Mouse (Mus musculus) adrenal gland (tissue): Measurements from ENCODE around the gene Tgfbr3.

ENCODE experiments used
- intact Hi-C: fragments of 180-260 bp; cut with DNase I; formaldehyde crosslinking; loops from one replicate; pipeline ENCODE4 v1.15.1; 2025
- long read RNA-seq, 2 experiments: library from polyadenylated mRNA; unstranded; transcript quantifications; one replicate each; pipeline ENCODE4 v2.0.0; 2020; ENCODE audit warnings: borderline replicate concordance in 1 of 2; ENCODE audit not compliant: insufficient replicate concordance in 1 of 2

Tgfbr3 gene
- long read RNA-seq, experiment 1, partial matches to known transcripts: 8 of 28 reads
- long read RNA-seq, experiment 1, other reads (novel, unspliced or antisense): 20 of 28 reads
- long read RNA-seq, experiment 2, partial matches to known transcripts: 18 of 37 reads
- long read RNA-seq, experiment 2, other reads (novel, unspliced or antisense): 15 of 37 reads

DNA sequence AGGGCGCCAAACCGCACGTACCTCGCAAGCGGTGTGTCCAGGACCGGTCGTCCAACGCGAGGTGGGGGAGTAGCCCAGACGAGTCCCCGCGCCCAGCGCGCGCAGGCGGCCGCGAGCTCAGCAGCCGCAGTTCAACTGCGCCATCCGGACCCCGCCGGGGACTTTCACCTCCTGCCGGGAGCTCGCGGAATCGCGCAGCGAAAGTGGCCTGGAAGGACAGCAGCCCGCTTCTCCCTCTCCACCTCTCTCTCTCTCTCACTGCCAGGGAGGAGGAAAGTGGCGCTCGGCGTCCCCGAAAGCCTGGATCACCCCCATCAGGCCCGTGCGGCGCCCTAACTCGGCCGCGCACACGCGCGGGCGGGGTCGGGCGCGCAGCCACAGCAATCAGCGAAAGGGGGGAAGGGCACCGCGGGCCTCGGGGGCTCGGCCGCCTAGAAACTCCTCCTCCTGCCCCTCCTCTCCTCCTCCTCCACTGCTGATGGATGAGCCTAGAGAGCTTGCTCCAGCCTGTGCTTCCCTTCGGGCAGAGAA lies at the start of gene Tgfbr3:
TSS of gene Tgfbr3 (minus strand) at position 396 of the 531 bp plus-strand sequence.
- intact Hi-C loops: loop anchor here (5.0 to 10.0 kb wide), 3 partner anchors 52 to 294 kb away; no protein-coding TSS in a partner anchor

DNA sequence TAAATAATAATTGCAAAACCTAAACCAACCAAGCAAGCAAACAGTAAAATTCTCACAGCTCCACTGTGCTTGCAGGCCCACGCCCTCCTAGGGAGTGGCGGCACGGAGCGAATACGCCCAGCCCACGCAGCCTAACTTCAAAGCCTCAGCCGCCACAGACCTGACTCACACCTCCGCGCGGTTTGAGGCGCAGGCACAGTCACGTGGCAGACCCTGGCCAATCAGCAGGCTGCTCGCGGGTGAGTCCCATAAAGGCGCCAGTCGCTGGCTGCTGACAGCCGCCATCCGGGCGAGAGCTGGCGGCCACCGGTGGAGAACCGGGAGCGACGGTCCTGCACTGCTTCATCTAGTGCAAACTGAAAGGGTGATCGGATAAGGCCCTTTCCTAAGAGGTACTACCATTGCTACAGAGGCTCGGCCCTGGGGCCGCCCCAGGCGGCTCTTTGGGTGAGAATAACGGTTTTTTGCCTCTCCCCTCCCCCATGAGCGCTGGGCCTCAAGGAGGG lies 41.5 kb upstream of the Tgfbr3 start, which contains the start of gene Brdt:
TSS of gene Brdt (plus strand) at position 244 of the 506 bp plus-strand sequence.
- intact Hi-C loops: no loop called here

DNA sequence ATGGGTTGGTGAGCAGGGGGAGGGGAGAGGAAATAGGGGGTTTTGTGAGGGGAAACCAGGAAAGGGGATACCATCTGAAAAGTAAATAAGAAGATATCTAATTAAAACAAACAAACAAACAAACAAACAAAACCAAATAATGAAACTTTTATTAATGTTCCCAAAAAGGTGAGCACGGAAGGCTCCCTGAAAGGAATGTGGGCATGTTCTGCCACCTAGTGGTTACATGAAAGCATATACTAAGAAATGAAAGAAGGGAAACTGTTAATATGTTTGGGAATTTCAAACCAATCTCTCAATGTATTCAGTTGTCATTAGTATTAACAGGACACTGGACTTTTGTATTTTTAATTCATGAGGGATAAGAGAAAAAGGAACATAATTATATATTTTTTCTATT lies 31.3 kb upstream of the Tgfbr3 start:
- intact Hi-C loops: loop anchor here (1.0 to 2.0 kb wide), 2 partner anchors 330 to 460 kb away; no protein-coding TSS in a partner anchor

DNA sequence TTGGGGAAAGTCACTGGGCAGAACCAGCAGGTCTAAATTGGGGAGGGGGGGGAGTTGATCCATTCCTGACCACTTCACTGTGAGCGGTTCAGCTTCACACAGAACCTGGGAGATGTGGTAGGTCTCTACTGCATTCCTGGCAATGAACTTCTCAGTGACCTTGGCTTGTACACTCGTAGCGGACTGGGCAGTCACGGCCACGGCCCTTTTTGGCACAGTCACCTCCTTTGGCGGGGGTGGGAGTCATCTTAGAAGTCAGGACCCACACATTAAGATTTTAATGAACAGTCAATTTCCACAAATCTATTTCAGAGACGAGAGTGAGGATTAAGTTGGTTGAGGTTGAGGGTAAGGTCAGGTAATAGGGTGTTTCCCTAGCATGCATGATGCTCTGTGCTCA lies 27.7 kb upstream of the Tgfbr3 start:
- intact Hi-C loops: no loop called here

DNA sequence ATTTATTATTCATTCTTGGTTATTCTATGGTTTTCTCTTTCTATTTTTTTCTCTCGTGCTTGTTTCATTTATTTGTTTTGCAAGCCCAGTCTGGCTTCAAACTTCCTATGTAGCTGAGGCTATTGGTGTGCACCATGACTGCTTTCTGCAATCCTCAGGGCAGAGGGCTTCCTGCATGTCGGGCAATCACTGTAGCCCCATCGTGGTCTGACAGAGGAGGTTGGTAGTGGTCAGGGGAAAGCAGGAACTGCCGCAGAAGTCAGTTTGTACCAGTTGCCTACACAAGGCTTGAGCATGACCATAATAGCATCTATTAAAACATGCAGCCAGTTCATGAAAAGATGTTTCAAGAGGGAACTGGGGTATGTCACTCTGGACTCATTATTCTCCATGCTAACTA lies 18.0 kb upstream of the Tgfbr3 start:
- intact Hi-C loops: no loop called here

DNA sequence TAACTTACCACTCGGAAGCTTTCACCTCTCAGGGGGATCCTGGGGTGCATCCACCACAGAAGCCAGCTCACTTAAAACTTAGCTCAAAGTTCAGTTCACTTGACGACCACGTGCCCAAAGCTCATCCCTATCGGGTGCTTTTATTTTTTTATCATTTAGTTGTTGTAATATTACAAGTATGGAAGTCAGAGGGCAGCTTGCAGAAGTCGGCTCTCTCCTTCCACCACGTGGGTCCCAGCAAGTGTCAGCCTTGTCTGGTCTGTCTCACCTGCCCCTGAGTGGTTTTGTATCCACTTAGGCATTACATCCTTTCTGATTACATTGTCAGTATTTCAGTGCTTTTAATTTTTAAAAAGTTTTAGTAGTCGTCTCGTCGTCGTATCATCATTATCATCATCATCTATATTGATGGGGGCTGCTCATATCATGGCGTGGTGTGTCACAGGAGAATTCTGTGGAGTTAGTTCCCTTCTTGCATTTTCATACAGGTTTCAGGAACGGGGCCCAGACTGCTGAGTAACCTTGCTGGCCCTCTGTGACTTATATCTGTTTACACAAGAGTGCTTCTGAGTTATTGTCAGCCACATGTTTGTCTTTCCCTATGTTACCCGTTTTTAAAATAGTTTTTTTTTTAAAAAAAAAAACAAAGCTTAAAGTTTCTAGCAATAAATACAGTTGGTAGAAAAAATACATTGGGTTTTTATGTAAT lies 14.8 kb upstream of the Tgfbr3 start:
- intact Hi-C loops: no loop called here

DNA sequence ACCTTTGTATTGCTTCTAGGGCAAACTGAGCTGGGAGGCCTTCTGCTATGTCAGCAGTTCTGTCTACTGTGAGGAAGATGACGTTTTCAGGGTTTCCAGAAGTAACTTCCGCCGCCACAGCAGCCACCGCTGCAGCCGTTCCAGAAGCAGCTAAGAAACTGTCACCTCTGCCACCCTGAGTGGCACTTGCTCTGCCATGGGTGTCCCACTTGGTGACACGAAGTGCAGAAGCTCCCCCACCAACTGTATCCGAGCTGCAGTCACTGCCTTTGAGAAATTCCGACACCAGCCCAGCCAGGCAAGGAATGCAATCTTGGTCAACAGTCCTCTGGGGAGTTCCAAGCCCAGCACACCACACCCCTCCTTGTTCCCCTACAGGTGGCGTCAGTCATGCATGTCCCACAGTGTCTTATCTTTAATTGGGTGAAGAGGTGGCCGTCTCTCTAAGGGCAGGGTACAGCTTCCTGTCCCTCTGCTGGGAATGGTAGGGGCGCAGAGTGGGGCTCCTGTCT lies 14.0 kb upstream of the Tgfbr3 start:
- intact Hi-C loops: no loop called here

DNA sequence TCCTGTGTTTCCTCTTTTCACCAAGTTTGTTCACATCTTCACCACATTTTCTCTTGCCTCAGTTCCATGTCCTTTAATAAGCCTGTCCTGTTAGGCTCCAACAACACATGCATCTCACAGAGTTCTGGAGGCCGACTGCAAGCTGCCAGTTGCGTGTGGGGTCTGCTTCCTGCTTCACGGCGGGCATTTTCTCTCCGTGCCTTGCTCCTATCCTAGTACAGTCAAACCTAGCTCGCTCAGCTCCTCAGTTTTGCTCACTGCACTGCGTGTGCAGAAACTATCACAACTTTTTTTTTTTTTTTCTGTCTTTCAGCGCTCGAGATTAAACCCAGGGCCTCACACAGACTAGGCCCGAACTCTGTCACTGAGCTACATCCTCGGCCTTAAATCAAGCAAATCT lies 9.4 kb upstream of the Tgfbr3 start:
- intact Hi-C loops: no loop called here

DNA sequence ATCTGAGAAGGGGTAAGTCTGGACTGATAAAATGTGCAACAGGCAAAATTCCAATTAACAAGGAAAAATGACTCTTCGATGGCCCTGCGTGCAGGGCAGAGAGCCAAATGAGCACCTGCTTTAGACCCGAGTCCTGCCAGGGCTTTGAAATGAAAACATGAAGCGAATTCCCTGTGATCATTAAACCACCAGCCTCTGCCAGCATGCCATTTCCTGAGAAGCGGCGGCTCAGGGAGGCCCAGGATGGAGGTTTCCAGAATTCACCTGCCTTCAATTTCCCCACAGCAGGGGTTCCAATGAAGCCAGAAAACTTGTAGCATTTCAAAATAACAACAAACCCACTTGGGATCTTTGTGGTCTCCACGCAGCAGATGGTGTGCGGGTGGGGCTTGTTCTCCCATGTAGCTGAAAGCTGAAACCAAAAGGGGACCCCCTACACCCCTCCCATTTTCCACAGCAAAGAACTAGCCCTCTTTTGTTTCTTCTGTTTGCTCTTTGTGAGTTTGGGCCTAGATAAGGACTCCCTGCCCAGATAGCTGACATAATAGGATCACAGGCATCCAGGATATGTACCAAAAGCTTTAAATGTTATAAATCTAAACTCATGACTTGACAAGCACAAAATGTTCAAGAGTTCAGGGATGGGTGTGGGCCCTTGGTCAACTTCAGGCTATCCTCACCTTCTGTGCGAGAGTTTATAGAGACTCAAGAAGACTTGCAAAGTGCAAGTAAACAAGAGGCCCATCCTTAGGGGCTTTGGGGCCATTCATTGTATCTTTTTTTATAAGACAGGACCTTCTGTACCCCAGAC lies 7.3 kb upstream of the Tgfbr3 start:
- intact Hi-C loops: no loop called here

DNA sequence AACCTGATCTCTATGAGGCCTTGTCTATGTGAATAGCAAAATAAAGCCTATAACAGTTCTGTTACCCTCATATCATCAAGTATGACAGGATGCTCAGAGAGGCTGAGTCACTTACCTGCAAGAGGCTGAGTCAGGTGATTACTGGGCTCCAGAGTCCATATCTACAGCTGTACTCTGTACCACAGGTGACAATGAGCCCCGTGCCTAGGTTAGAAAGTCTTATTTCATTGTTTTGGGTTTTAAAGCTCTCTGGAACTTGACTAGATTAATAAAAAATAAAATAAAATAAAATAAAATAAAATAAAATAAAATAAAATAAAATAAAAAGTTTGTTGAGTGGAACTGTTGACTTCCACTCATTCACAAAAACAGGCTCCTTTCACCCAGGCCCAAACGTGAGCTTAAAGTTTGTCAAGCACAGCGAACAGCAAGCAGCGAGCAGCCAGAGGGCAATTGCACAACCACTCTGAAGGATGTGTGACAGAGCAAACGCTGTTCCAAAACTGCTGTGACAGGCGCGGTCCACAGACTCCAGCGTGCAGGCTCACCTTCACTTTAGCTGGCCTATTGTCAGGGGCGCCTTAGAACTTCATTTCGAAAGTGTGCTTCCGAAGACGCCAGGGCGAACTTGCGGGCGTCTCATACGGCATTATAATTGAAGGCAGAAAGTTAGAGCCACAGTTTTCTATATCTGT lies 6.5 kb upstream of the Tgfbr3 start:
- intact Hi-C loops: no loop called here

DNA sequence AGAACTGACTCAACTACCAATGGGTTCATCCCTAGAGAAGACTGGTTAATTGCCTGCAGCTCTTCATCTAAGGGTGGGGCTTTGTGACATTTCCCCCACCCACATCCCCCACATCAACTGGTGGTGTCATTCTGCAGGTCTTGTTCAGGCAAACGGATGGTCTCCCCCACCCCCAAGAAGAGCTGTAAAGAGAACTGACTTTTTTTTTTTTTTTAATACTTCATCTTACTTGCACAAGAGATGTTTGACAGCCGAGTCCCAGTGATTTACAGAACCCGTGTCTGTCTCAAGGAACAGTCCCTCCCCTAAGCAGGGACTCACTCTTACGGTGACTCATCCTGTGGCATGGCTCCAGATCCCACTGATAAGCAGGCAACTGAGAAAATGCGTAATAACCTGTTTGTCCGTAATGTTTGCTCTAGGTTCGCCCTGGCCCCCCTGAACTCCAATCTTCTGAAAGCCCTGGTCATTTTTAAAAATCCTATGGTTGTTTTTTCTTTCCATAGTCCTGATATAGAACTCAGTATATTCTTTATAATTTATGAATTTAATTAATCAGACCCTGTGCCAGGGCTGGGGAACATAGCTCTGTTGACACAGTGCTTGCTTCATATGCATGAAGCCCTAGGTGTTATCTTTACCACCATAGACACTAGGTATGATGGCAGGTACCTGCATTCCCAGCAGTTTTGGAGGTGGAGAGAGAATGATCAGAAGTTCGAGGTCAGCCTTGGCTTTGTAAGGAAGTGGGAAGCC lies 5.8 kb upstream of the Tgfbr3 start:
- intact Hi-C loops: no loop called here

DNA sequence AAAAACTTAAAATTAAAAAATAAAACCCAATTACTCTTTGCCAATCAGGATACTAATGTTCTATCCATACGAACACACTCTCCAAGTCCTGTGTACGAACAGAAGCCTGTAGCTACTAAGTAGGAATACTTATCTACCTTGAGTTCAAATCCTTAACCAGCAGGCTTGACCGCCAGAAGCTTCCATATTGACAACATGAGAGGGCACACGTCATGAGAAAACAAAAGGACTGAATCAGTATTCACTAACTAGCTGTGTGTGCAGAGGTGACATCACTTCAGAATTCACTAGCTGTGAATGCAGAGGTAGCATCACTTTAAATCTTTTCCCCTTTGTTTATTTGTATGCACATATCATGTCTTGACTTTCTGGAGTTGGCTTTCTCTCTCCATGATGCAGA lies 4.6 kb upstream of the Tgfbr3 start:
- intact Hi-C loops: no loop called here

DNA sequence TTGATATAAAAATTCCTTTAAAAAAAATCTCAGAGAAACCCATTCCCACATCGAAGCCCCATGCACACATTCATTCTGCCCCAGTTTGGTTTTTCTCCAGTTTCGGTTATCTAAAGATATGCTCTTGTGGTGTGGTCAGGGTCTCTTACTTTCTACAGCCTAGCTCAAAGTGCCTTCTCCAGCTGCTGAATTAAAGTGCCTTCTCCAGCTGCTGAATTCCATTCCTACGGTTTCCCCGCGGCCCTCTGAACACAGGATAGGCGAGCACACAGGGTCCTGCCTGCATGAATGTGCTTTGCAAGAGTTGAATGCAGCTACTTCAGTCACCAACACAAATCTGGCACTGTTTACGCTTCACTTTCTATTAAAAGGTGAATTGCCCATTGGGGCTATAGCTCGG lies 557 bp upstream of the Tgfbr3 start:
- intact Hi-C loops: loop anchor here (5.0 to 10.0 kb wide), 3 partner anchors 53 to 295 kb away; no protein-coding TSS in a partner anchor

DNA sequence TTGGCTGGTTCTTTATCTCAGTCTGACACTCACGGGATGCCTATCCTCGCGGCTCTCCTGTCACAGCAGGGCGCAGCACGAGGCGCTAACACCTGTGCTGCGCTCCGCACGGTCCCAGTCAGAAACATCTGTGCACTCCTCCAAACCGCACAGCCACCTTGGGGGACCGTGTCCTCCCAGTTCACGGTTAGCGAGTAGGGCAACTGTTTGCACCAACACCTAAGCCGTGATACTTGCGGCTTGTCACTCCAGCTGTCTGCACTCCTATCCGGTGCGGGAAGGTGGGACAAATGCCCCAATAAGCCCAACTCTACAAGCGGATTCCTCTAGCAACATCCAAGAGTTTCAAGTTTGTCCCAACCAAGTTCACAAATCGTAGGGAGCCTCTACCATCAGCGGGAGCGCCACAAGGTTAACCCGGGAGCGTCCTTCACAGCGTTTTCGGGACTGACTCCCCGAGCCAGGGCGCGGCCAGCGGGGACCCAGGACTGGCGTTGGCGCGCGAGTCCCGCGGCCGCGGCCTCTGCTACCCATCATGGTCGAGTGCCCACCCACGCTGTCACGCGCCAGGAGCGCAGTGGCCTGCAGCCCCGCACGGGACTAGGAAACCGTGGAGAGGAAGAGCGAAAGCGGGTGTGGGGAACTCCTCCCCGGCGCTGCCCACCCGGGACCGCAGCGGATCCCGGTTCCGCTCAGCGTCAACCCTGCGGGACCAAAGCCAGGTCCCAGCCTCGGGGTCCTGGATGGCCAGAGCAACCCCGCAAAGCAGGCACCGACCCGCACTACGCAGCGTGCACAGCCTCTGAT lies 799 bp downstream of the Tgfbr3 start:
- intact Hi-C loops: loop anchor here (5.0 to 10.0 kb wide), 3 partner anchors 51 to 294 kb away; no protein-coding TSS in a partner anchor

DNA sequence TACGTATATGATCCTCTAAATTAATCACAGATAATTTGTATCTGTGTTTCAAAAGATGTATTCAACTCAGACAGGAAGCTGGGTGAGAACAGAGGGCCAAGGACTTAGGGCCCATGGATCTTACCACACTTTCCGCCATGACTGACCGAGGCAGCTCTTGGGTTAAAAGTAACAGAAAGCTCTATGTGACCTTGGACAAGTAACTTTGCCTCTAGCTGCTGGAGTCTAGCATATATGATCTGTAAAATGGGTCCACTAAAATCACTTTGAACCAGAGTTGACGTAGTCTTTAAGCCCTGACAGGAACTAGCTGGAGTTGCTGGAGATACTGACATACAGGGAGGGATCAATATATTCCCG lies 1.5 kb downstream of the Tgfbr3 start:
- intact Hi-C loops: loop anchor here (5.0 to 10.0 kb wide), 3 partner anchors 51 to 293 kb away; no protein-coding TSS in a partner anchor

DNA sequence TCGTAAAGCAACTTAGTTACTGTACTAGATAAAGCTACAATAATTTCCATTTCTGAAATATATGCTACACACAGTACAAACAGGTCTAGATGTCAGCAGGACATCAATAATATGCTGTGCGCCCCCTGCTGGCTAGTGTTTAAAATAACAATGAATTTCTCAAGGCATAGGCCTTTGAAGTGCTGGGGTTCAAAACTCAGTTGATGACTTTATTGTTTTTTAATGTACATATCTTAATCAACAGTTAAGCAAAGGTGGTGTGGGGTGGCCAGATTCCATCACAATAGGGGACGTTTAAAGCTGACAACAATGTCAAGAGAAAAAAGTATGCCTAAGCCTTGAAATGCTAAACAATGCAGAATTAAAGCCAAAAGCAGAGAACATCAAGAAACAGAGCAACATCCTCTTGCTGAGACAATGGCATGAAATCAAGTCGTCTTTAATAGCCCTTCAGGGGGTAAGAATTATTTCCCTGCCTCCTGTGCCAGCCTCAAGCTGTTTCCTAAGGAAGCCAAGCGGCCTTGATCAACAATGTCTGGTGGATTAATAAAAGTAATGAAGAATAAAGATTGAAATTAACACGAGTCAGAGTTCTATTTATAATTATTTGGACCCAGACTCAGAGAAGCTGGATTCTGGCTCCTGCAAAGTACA lies 2.0 kb downstream of the Tgfbr3 start:
- intact Hi-C loops: loop anchor here (5.0 to 10.0 kb wide), 3 partner anchors 50 to 293 kb away; no protein-coding TSS in a partner anchor

DNA sequence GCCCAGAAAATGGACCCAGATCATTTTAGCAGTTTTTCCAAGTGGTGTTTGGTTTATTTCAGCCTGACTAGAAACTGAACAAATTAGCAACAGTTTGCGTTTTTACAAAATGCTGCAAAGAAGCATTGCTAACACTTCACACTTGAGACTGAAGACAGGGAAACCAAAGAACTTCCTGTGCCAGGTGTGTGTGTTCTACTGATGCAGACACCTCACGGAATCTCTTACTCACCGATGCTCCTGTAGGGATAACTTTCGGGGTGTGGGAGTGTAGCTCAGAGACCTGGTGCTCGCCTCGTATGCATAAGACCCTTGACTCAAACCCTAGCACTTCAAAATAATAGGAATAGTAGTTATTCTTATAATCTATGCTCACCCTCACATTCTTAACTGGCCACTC lies 3.9 kb downstream of the Tgfbr3 start:
- intact Hi-C loops: loop anchor here (5.0 to 10.0 kb wide), 3 partner anchors 48 to 291 kb away; no protein-coding TSS in a partner anchor

DNA sequence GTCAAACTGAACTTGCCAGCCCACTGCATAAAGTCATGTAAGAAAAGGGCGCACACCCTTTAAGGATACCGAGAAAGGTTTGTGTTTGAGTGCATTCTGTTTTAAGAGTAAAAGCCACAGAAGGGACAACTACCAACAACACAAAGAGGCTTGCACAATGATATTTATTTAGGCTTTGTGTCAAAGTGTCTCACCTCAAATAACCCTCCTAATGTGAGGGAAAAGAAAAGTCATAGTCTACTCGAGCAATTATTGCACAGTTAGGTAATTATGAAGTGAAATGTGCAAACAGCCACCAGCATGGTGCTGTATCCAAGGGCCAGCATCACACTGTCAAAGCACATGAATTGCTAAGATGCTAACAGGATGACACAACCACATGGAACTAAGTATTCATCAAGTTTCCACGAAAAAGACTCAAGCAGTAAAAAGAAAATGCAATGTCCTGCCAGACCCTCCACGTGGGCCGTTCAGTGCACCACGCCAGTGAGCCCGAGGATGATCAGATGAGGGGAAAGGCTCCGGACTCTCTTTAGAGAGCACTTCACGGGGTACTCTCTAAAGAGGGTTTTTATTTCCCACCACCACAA lies 5.4 kb downstream of the Tgfbr3 start:
- intact Hi-C loops: loop anchor here (10.0 kb wide), 2 partner anchors 139 to 289 kb away; no protein-coding TSS in a partner anchor
